Mouse (Mus musculus) embryonic facial prominence, embryonic 10.5 days (tissue): ENCODE data around the gene Syn2. TPM values are rescaled to one million over a fixed set of nuclear protein-coding genes. Genes with fewer than 3 reads are reported as not detected.
A peak's percentile ranks its signal among the peaks of the same experiment; 100 is the strongest.

Source experiments
- DNase-seq: peaks from one replicate; pipeline ENCODE4 v3.0.0-alpha.2; 2017; ENCODE audit warnings: low spot score
- H3K27ac ChIP-seq: fragments of 300-500 bp; sonication (generic); replicated peaks from 2 replicates; pipeline ENCODE4 v1.5.1; 2016; ENCODE audit warnings: mild to moderate bottlenecking
- H3K27me3 ChIP-seq: fragments of 300-500 bp; sonication (generic); replicated peaks from 2 replicates; pipeline ENCODE4 v1.6.1; 2016; ENCODE audit warnings: low read depth, mild to moderate bottlenecking; ENCODE audit not compliant: poor library complexity, severe bottlenecking
- H3K36me3 ChIP-seq: fragments of 300-500 bp; sonication (generic); replicated peaks from 2 replicates; pipeline ENCODE4 v1.6.1; 2016; ENCODE audit warnings: mild to moderate bottlenecking, moderate library complexity
- H3K4me1 ChIP-seq: fragments of 300-500 bp; sonication (generic); 2 replicates; pipeline ENCODE4 v1.6.1; 2016
- H3K4me3 ChIP-seq: fragments of 300-500 bp; sonication (generic); 2 replicates; pipeline ENCODE4 v1.5.1; 2016; ENCODE audit warnings: mild to moderate bottlenecking, moderate library complexity
- H3K9me3 ChIP-seq: fragments of 300-500 bp; sonication (generic); 2 replicates; pipeline ENCODE4 v1.6.1; 2016; ENCODE audit warnings: mild to moderate bottlenecking
- WGBS: fragments of 180-500 bp; shearing (Covaris S2); methylation state at CpG from one replicate; pipeline ENCODE4 v1.1.7; 2016; 5-methylcytosine and 5-hydroxymethylcytosine counted together
- polyA plus RNA-seq: library from polyadenylated mRNA; unstranded; fragments of >200 nt; fragmentation: Nextera tagmentation; extraction: Ambion mirVana; gene quantifications from 2 replicates; pipeline ENCODE4 v1.2.1, GENCODE M21; 2016

Syn2 gene
- polyA plus RNA-seq, 1 experiment from 2014 or later: 2.5 TPM

- WGBS: 82% methylated on average over 3 of the region's 3 CpGs
- H3K36me3 ChIP-seq: no peaks in the 10 kb centered on the region
- no peaks in the 10 kb centered on the region for H3K9me3 ChIP-seq
- H3K4me3 ChIP-seq: no peak overlapping the region
- no peaks in the 10 kb centered on the region for H3K27me3 ChIP-seq
- peaks cover 22% of the 10 kb centered on the region for H3K4me1 ChIP-seq
- H3K27ac ChIP-seq: no peak overlapping the region
- no peak for DNase-seq
These were observed 7.9 kb upstream of the Syn2 start for GRCm38 (mm10) chr6:115126851-115127250.

GRCm38 (mm10) chr6:115127255-115127824 lies 7.4 kb upstream of the Syn2 start:
- H3K27ac ChIP-seq: no peak overlapping the region

GRCm38 (mm10) chr6:115135332-115135649 lies 589 bp downstream of the Syn2 start:
- no peaks in the 10 kb centered on the region for H3K9me3 ChIP-seq
- H3K27ac ChIP-seq: peak overlapping the region; percentile 69; the same call in 1 of the 2 replicates
- H3K4me3 ChIP-seq: peak overlapping the region; percentile 70
- no peaks in the 10 kb centered on the region for H3K36me3 ChIP-seq
- DNase-seq: no peak
- H3K4me1 ChIP-seq: peaks cover 14% of the 10 kb centered on the region
- 3% methylated on average over 27 of the region's 27 CpGs for WGBS
- peaks cover 53% of the 10 kb centered on the region for H3K27me3 ChIP-seq

More at GRCm38 (mm10) chr6:115127255-115127824, 7.4 kb upstream of the Syn2 start:
- 87% methylated on average over 5 of the region's 5 CpGs for WGBS
- Histone ChIP-seq H3K4me3 (no peak overlapping the region), H3K9me3 (no peaks in the 10 kb centered on the region), H3K36me3 (no peaks in the 10 kb centered on the region), H3K27me3 (no peaks in the 10 kb centered on the region), H3K4me1 (peaks cover 22% of the 10 kb centered on the region)
- DNase-seq: no peak

GRCm38 (mm10) chr6:115136156-115136555 lies 1.5 kb downstream of the Syn2 start:
- Histone ChIP-seq H3K9me3 (no peaks in the 10 kb centered on the region), H3K27me3 (peaks cover 53% of the 10 kb centered on the region), H3K4me1 (peaks cover 14% of the 10 kb centered on the region), H3K4me3 (no peak overlapping the region), H3K27ac (no peak overlapping the region), H3K36me3 (no peaks in the 10 kb centered on the region)
- 84% methylated on average over 9 of the region's 9 CpGs for WGBS
- DNase-seq: no peak

GRCm38 (mm10) chr6:115141446-115141845 lies 6.7 kb downstream of the Syn2 start:
- peaks cover 15% of the 10 kb centered on the region for H3K27me3 ChIP-seq
- no peaks in the 10 kb centered on the region for H3K36me3 ChIP-seq
- DNase-seq: no peak
- H3K4me1 ChIP-seq: no peaks in the 10 kb centered on the region
- H3K27ac ChIP-seq: no peak overlapping the region
- WGBS: 64% methylated on average over 4 of the region's 4 CpGs
- no peaks in the 10 kb centered on the region for H3K9me3 ChIP-seq
- H3K4me3 ChIP-seq: no peak overlapping the region

GRCm38 (mm10) chr6:115161175-115161574 lies 26.5 kb downstream of the Syn2 start:
- no peak overlapping the region for H3K27ac ChIP-seq
- H3K4me1 ChIP-seq: no peaks in the 10 kb centered on the region
- H3K27me3 ChIP-seq: no peaks in the 10 kb centered on the region
- H3K36me3 ChIP-seq: no peaks in the 10 kb centered on the region
- WGBS: 74% methylated on average over 4 of the region's 4 CpGs
- H3K4me3 ChIP-seq: no peak overlapping the region
- no peaks in the 10 kb centered on the region for H3K9me3 ChIP-seq
- DNase-seq: no peak

- 83% methylated on average over 3 of the region's 3 CpGs for WGBS
- no peaks in the 10 kb centered on the region for H3K9me3 ChIP-seq
- H3K4me1 ChIP-seq: no peaks in the 10 kb centered on the region
- H3K36me3 ChIP-seq: no peaks in the 10 kb centered on the region
- H3K4me3 ChIP-seq: no peak overlapping the region
- no peaks in the 10 kb centered on the region for H3K27me3 ChIP-seq
- H3K27ac ChIP-seq: no peak overlapping the region
- no peak for DNase-seq
These were observed 31.3 kb downstream of the Syn2 start for GRCm38 (mm10) chr6:115165863-115166470.

- H3K4me3 ChIP-seq: no peak overlapping the region
- H3K27me3 ChIP-seq: no peaks in the 10 kb centered on the region
- H3K36me3 ChIP-seq: no peaks in the 10 kb centered on the region
- no peaks in the 10 kb centered on the region for H3K9me3 ChIP-seq
- H3K4me1 ChIP-seq: no peaks in the 10 kb centered on the region
- no peak overlapping the region for H3K27ac ChIP-seq
- 65% methylated on average over 3 of the region's 3 CpGs for WGBS
- DNase-seq: no peak
These were observed 34.2 kb downstream of the Syn2 start for GRCm38 (mm10) chr6:115168921-115169320.

GRCm38 (mm10) chr6:115169518-115169917 lies 34.8 kb downstream of the Syn2 start:
- H3K4me3 ChIP-seq: no peak overlapping the region
- no peaks in the 10 kb centered on the region for H3K4me1 ChIP-seq
- H3K27ac ChIP-seq: no peak overlapping the region
- DNase-seq: no peak
- H3K36me3 ChIP-seq: no peaks in the 10 kb centered on the region
- H3K9me3 ChIP-seq: no peaks in the 10 kb centered on the region
- H3K27me3 ChIP-seq: no peaks in the 10 kb centered on the region
- WGBS: 75% methylated on average over 2 of the region's 2 CpGs

- Histone ChIP-seq H3K4me1 (no peaks in the 10 kb centered on the region), H3K27ac (no peak overlapping the region), H3K4me3 (no peak overlapping the region), H3K27me3 (no peaks in the 10 kb centered on the region), H3K9me3 (no peaks in the 10 kb centered on the region), H3K36me3 (no peaks in the 10 kb centered on the region)
- DNase-seq: peak; percentile 22
- WGBS: 39% methylated on average over 3 of the region's 3 CpGs
These were observed 40.1 kb downstream of the Syn2 start for GRCm38 (mm10) chr6:115174845-115175244.

GRCm38 (mm10) chr6:115178826-115179225 lies 44.1 kb downstream of the Syn2 start:
- no peaks in the 10 kb centered on the region for H3K9me3 ChIP-seq
- H3K27ac ChIP-seq: no peak overlapping the region
- no peaks in the 10 kb centered on the region for H3K4me1 ChIP-seq
- no peaks in the 10 kb centered on the region for H3K36me3 ChIP-seq
- peak; percentile 69 for DNase-seq
- no peaks in the 10 kb centered on the region for H3K27me3 ChIP-seq
- 39% methylated on average over 3 of the region's 3 CpGs for WGBS
- no peak overlapping the region for H3K4me3 ChIP-seq

GRCm38 (mm10) chr6:115181094-115181493 lies 46.4 kb downstream of the Syn2 start:
- Histone ChIP-seq H3K4me3 (no peak overlapping the region), H3K9me3 (no peaks in the 10 kb centered on the region), H3K27me3 (no peaks in the 10 kb centered on the region), H3K27ac (no peak overlapping the region), H3K4me1 (no peaks in the 10 kb centered on the region), H3K36me3 (no peaks in the 10 kb centered on the region)
- DNase-seq: no peak
- 86% methylated on average over 2 of the region's 2 CpGs for WGBS

- Histone ChIP-seq H3K4me3 (no peak overlapping the region), H3K27me3 (no peaks in the 10 kb centered on the region), H3K4me1 (no peaks in the 10 kb centered on the region), H3K9me3 (no peaks in the 10 kb centered on the region), H3K27ac (no peak overlapping the region), H3K36me3 (no peaks in the 10 kb centered on the region)
- WGBS: 68% methylated on average over 7 of the region's 7 CpGs
- no peak for DNase-seq
These were observed 56.4 kb downstream of the Syn2 start for GRCm38 (mm10) chr6:115191111-115191510.
